Mouse (Mus musculus) erythroblast, embryonic 14.5 days (primary cell): ENCODE results near the gene Asb12. TPM values are rescaled to one million over a fixed set of nuclear protein-coding genes. Genes with fewer than 3 reads are reported as not detected.

Experiments
- H3K27me3 ChIP-seq: 2 replicates; pipeline ENCODE4 v1.6.1; 2012; ENCODE audit warnings: inconsistent platforms; ENCODE audit not compliant: control insufficient read depth
- H3K36me3 ChIP-seq: 2 replicates; pipeline ENCODE4 v1.6.1; 2012; ENCODE audit warnings: mild to moderate bottlenecking, inconsistent platforms; ENCODE audit not compliant: control insufficient read depth
- H3K4me1 ChIP-seq: 2 replicates; pipeline ENCODE4 v1.6.1; 2012; ENCODE audit warnings: inconsistent platforms; ENCODE audit not compliant: control insufficient read depth
- H3K4me3 ChIP-seq: replicated peaks from 2 replicates; pipeline ENCODE3; 2012; ENCODE audit warnings: moderate library complexity, mild to moderate bottlenecking, inconsistent platforms
- H3K9me3 ChIP-seq: 2 replicates; pipeline ENCODE4 v1.6.1; 2012; ENCODE audit warnings: low read length, inconsistent platforms, mixed read lengths; ENCODE audit not compliant: control insufficient read depth
- GATA1 ChIP-seq: IDR thresholded peaks from 2 replicates; pipeline ENCODE4 v1.6.1; 2012; ENCODE audit warnings: low read length, inconsistent platforms, mixed read lengths
- TAL1 ChIP-seq: IDR thresholded peaks from 3 replicates; pipeline ENCODE4 v1.6.1; 2012; ENCODE audit warnings: low read length, inconsistent platforms, mixed read lengths
- polyA plus RNA-seq: library from polyadenylated mRNA; stranded (reverse); fragments of >175 nt; gene quantifications from 2 replicates; pipeline ENCODE4 v1.2.3, GENCODE M21; 2012

Gene Asb12
- polyA plus RNA-seq, 1 experiment: not detected

GRCm38 (mm10) chrX:95443898-95444775 is 113.7 kb downstream of the Asb12 start:
- TF ChIP-seq GATA1: no peak
- no peaks in the 10 kb centered on the region for H3K9me3 ChIP-seq
- H3K36me3 ChIP-seq: no peaks in the 10 kb centered on the region
- peaks cover 19% of the 10 kb centered on the region for H3K4me1 ChIP-seq
- H3K4me3 ChIP-seq: peak overlapping the region; percentile 75
- no peaks in the 10 kb centered on the region for H3K27me3 ChIP-seq

- Histone ChIP-seq H3K9me3 (no peaks in the 10 kb centered on the region), H3K36me3 (no peaks in the 10 kb centered on the region), H3K27me3 (no peaks in the 10 kb centered on the region), H3K4me1 (peaks cover 19% of the 10 kb centered on the region), H3K4me3 (peak overlapping the region; percentile 75)
- TF ChIP-seq GATA1 (no peak), TAL1 (no peak)
These were observed 114.4 kb downstream of the Asb12 start for GRCm38 (mm10) chrX:95443390-95443789.

GRCm38 (mm10) chrX:95442261-95442660 is 115.5 kb downstream of the Asb12 start:
- Histone ChIP-seq H3K4me3 (no peak overlapping the region), H3K27me3 (no peaks in the 10 kb centered on the region), H3K36me3 (no peaks in the 10 kb centered on the region), H3K9me3 (no peaks in the 10 kb centered on the region), H3K4me1 (peaks cover 19% of the 10 kb centered on the region)
- TF ChIP-seq TAL1: no peak
- TF ChIP-seq GATA1: no peak

- Histone ChIP-seq H3K27me3 (no peaks in the 10 kb centered on the region), H3K9me3 (no peaks in the 10 kb centered on the region), H3K4me3 (no peak overlapping the region), H3K4me1 (peaks cover 19% of the 10 kb centered on the region), H3K36me3 (no peaks in the 10 kb centered on the region)
- TF ChIP-seq TAL1 (no peak), GATA1 (no peak)
These were observed 116.5 kb downstream of the Asb12 start for GRCm38 (mm10) chrX:95441290-95441689.

- TF ChIP-seq GATA1 (no peak), TAL1 (no peak)
- Histone ChIP-seq H3K9me3 (no peaks in the 10 kb centered on the region), H3K36me3 (no peaks in the 10 kb centered on the region), H3K27me3 (no peaks in the 10 kb centered on the region), H3K4me3 (no peak overlapping the region), H3K4me1 (peaks cover 4% of the 10 kb centered on the region)
These were observed 119.3 kb downstream of the Asb12 start for GRCm38 (mm10) chrX:95438491-95438890.

- H3K36me3 ChIP-seq: no peaks in the 10 kb centered on the region
- H3K4me3 ChIP-seq: no peak overlapping the region
- no peaks in the 10 kb centered on the region for H3K4me1 ChIP-seq
- TF ChIP-seq TAL1: no peak
- TF ChIP-seq GATA1: no peak
- H3K27me3 ChIP-seq: no peaks in the 10 kb centered on the region
- no peaks in the 10 kb centered on the region for H3K9me3 ChIP-seq
These were observed 120.6 kb downstream of the Asb12 start for GRCm38 (mm10) chrX:95437236-95437635.

Other genes with a start within 250 kb of the Asb12 start
- under 0.01 and 0.01 TPM in 2 replicates for gene Amer1, start 113.1 kb downstream of the Asb12 start, polyA plus RNA-seq
- not detected in 2 replicates for gene Pfn5, start 117 bp upstream of the Asb12 start, polyA plus RNA-seq
- gene Zc4h2, start 100.5 kb upstream of the Asb12 start, polyA plus RNA-seq: not detected in 2 replicates
- not detected in 2 replicates for gene Zc3h12b, start 153.7 kb upstream of the Asb12 start, polyA plus RNA-seq